Mouse (Mus musculus) subcutaneous adipose tissue, adult 2 months (tissue): ENCODE results near the gene Abhd16a. TPM values are rescaled to one million over a fixed set of nuclear protein-coding genes. Genes with fewer than 3 reads are reported as not detected.

Experiments
- polyA plus RNA-seq: library from polyadenylated mRNA; depleted of rRNA; stranded (reverse); fragments of >200 nt; gene quantifications from 2 replicates; pipeline ENCODE4 v1.2.3, GENCODE M21; 2012; ENCODE audit warnings: low replicate concordance; rRNA removed

The Abhd16a gene
- polyA plus RNA-seq, 1 experiment = 206 TPM

DNA sequence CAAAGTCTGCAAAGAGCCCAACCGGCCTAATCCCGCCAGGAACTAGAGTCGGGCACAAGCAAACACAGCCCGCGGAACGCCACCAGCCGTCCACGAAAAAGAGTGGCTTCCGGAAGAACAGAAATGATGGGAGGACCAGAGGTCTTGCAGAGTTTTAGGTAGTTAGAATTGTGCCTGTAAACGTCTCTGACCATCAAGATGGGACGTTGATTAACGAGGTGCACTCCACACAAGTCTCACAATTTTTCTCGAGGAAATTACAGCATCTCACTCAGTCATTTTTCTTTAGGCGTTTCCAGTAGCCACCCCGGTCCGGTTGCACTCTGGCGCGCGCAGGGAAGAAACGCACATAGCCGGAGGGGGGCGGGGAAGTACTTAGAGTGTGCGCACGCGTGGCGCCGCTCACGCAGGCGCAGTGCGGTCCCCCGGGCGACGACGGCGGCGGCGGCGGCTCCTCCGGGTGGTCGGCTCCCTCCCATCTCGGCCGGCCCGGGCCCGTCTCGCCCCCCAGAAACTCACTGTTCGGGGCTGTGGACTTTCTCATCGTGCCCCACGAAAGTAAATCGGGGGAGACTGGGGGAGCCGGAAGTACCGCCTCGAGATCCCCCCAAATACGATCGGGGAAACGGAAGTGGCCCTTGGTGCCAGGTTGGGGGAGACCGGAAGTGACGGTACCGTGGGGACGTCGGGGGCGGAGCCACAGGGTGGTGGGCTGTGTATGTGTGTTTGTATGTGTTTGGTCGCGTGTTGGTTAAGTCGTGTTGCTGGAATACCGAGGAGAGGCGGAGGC, 45.9 kb downstream of the Abhd16a start, which contains the start of gene Bag6:
TSS of gene Bag6 (plus strand) at position 378 of the 790 bp plus-strand sequence.

Other genes with a start within 250 kb of the Abhd16a start
- 92.6 and 103 TPM in 2 replicates for gene Skiv2l, start 239.1 kb upstream of the Abhd16a start, polyA plus RNA-seq
- 26.6 and 41.9 TPM in 2 replicates for gene Nelfe, start 238.9 kb upstream of the Abhd16a start, polyA plus RNA-seq
- 75.6 and 198 TPM in 2 replicates for gene Cfb, start 226.7 kb upstream of the Abhd16a start, polyA plus RNA-seq
- 7.5 and 24.8 TPM in 2 replicates for gene Zbtb12, start 209.8 kb upstream of the Abhd16a start, polyA plus RNA-seq
- gene Gm20547, start 207.2 kb upstream of the Abhd16a start, polyA plus RNA-seq = not detected in 2 replicates
- 69.3 and 73.7 TPM in 2 replicates for gene C2, start 191.0 kb upstream of the Abhd16a start, polyA plus RNA-seq
- gene Ehmt2, start 190.8 kb upstream of the Abhd16a start, polyA plus RNA-seq = 185 and 311 TPM in 2 replicates
- gene Slc44a4, start 174.8 kb upstream of the Abhd16a start, polyA plus RNA-seq = 0.10 and 12.1 TPM in 2 replicates
- gene Neu1, start 158.0 kb upstream of the Abhd16a start, polyA plus RNA-seq = 41.5 and 44.0 TPM in 2 replicates
- gene Hspa1b, start 130.0 kb upstream of the Abhd16a start, polyA plus RNA-seq = 15.3 and 47.3 TPM in 2 replicates
- not detected in 2 replicates for gene Gm20481, start 119.4 kb upstream of the Abhd16a start, polyA plus RNA-seq
- 8.7 and 27.0 TPM in 2 replicates for gene Hspa1a, start 117.1 kb upstream of the Abhd16a start, polyA plus RNA-seq
- 0.46 and 0.59 TPM in 2 replicates for gene Hspa1l, start 116.6 kb upstream of the Abhd16a start, polyA plus RNA-seq
- gene Lsm2, start 107.4 kb upstream of the Abhd16a start, polyA plus RNA-seq = 69.2 and 79.0 TPM in 2 replicates
- gene Vars, start 88.3 kb upstream of the Abhd16a start, polyA plus RNA-seq = 61.9 and 207 TPM in 2 replicates
- 0.39 and 0.62 TPM in 2 replicates for gene Vwa7, start 72.7 kb upstream of the Abhd16a start, polyA plus RNA-seq
- gene Sapcd1, start 61.2 kb upstream of the Abhd16a start, polyA plus RNA-seq = 0.54 and 1.7 TPM in 2 replicates
- 1.8 TPM in 2 replicates for gene Msh5, start 42.5 kb upstream of the Abhd16a start, polyA plus RNA-seq
- gene Clic1, start 39.3 kb upstream of the Abhd16a start, polyA plus RNA-seq = 87.4 and 180 TPM in 2 replicates
- gene Ddah2, start 30.2 kb upstream of the Abhd16a start, polyA plus RNA-seq = 59.2 and 121 TPM in 2 replicates
- 0.17 TPM in 1 of 2 replicates, not detected in the other for gene Ly6g6c, start 23.9 kb upstream of the Abhd16a start, polyA plus RNA-seq
- gene Mpig6b, start 23.1 kb upstream of the Abhd16a start, polyA plus RNA-seq = 0.09 and 0.21 TPM in 2 replicates
- 0.24 and 4.5 TPM in 2 replicates for gene Ly6g6e, start 12.4 kb upstream of the Abhd16a start, polyA plus RNA-seq
- gene Ly6g6d, start 11.2 kb upstream of the Abhd16a start, polyA plus RNA-seq = 2.3 and 5.4 TPM in 2 replicates
- not detected in 2 replicates for gene Ly6g6f, start 3.7 kb upstream of the Abhd16a start, polyA plus RNA-seq
- gene Ly6g5c, start 19.0 kb downstream of the Abhd16a start, polyA plus RNA-seq = 3.1 TPM in 1 of 2 replicates, not detected in the other
- gene Ly6g5b, start 26.2 kb downstream of the Abhd16a start, polyA plus RNA-seq = 1.9 and 3.2 TPM in 2 replicates
- 12.3 and 16.6 TPM in 2 replicates for gene Gpank1, start 32.2 kb downstream of the Abhd16a start, polyA plus RNA-seq
- gene Csnk2b, start 32.8 kb downstream of the Abhd16a start, polyA plus RNA-seq = 304 and 310 TPM in 2 replicates
- gene D17H6S53E, start 37.1 kb downstream of the Abhd16a start, polyA plus RNA-seq = 6.4 and 11.3 TPM in 2 replicates
- 0.17 TPM in 1 of 2 replicates, not detected in the other for gene Apom, start 42.8 kb downstream of the Abhd16a start, polyA plus RNA-seq
- 178 and 246 TPM in 2 replicates for gene Bag6, start 45.9 kb downstream of the Abhd16a start, polyA plus RNA-seq
- gene Prrc2a, start 75.6 kb downstream of the Abhd16a start, polyA plus RNA-seq = 249 and 404 TPM in 2 replicates
- gene Aif1, start 86.8 kb downstream of the Abhd16a start, polyA plus RNA-seq = 1.9 and 5.2 TPM in 2 replicates
- 23.5 and 60.6 TPM in 2 replicates for gene Lst1, start 99.2 kb downstream of the Abhd16a start, polyA plus RNA-seq
- 4.2 and 11.0 TPM in 2 replicates for gene Ltb, start 105.2 kb downstream of the Abhd16a start, polyA plus RNA-seq
- gene Tnf, start 112.7 kb downstream of the Abhd16a start, polyA plus RNA-seq = 2.2 and 3.1 TPM in 2 replicates
- 0.16 and 0.69 TPM in 2 replicates for gene Lta, start 116.1 kb downstream of the Abhd16a start, polyA plus RNA-seq
- gene Gm16181, start 131.6 kb downstream of the Abhd16a start, polyA plus RNA-seq = 0.64 and 4.9 TPM in 2 replicates
- 7.5 and 9.8 TPM in 2 replicates for gene Atp6v1g2, start 144.4 kb downstream of the Abhd16a start, polyA plus RNA-seq
- 14.3 and 18.2 TPM in 2 replicates for gene Nfkbil1, start 146.5 kb downstream of the Abhd16a start, polyA plus RNA-seq
- 285 and 496 TPM in 2 replicates for gene Ddx39b, start 152.5 kb downstream of the Abhd16a start, polyA plus RNA-seq
- 1,137 and 2,644 TPM in 2 replicates for gene H2-D1, start 173.5 kb downstream of the Abhd16a start, polyA plus RNA-seq
- gene H2-Q1, start 231.1 kb downstream of the Abhd16a start, polyA plus RNA-seq = not detected in 2 replicates